ENCODE assay signal across 8 mouse cellular contexts in genomic region chr10:68445876-68446796, GRCm38 (mm10).
DNase-seq lines count a peak whose midpoint lies in the region; ATAC-seq and TF ChIP-seq lines count a peak whose summit lies in the region.

No protein-coding gene starts in this region.

- H3K9ac ChIP-seq in heart, embryonic 11.5 days (ENCODE audit: low read depth, low read length): no peak overlapping the region

- no peak for TF ChIP-seq CTCF in gastrocnemius, adult 2 months (IDR thresholded peaks at IDR 0.05)
- no peak for TF ChIP-seq CTCF in layer of hippocampus, adult 2 months (conservative IDR thresholded peaks at IDR 0.05)

- DNase-seq in gastrocnemius, adult 2 months: no peak
- no peak for DNase-seq in gastrocnemius, postnatal 14 days
- peak; percentile 42 for DNase-seq in limb, embryonic 10.5 days (ENCODE audit: low spot score)
- peak; percentile 63 for DNase-seq in naive thymus-derived CD4-positive, alpha-beta T cell, adult 2 months (ENCODE audit: low read depth)
- DNase-seq in layer of hippocampus, adult 2 months (ENCODE audit: low spot score in 2 of 2): no peak
- no peak for DNase-seq in gastrocnemius, postnatal 25 days
- DNase-seq in forebrain, embryonic 10.5 days (ENCODE audit: extremely low spot score, low spot score): no peak

- H3K9me3 ChIP-seq in heart, embryonic 11.5 days (replicated peaks; ENCODE audit: control insufficient read depth, low read length): no peaks in the 10 kb centered on the region
- no peaks in the 10 kb centered on the region for H3K9me3 ChIP-seq in limb, embryonic 10.5 days (replicated peaks)
- no peaks in the 10 kb centered on the region for H3K9me3 ChIP-seq in forebrain, embryonic 10.5 days

- peak overlapping the region; percentile 53 for H3K4me3 ChIP-seq in gastrocnemius, adult 2 months
- H3K4me3 ChIP-seq in heart, embryonic 11.5 days (ENCODE audit: low read depth, low read length): no peak overlapping the region
- H3K4me3 ChIP-seq in limb, embryonic 10.5 days: no peak overlapping the region
- no peak overlapping the region for H3K4me3 ChIP-seq in layer of hippocampus, adult 2 months
- H3K4me3 ChIP-seq in forebrain, embryonic 10.5 days: no peak overlapping the region

- 33% methylated on average over 15 of the region's 15 CpGs for WGBS in heart, embryonic 11.5 days (ENCODE audit: insufficient replicate concordance)
- 36% methylated on average over 15 of the region's 15 CpGs for WGBS in limb, embryonic 10.5 days
- WGBS in forebrain, embryonic 10.5 days: 81% methylated on average over 15 of the region's 15 CpGs

- no peaks in the 10 kb centered on the region for H3K27me3 ChIP-seq in heart, embryonic 11.5 days (ENCODE audit: control insufficient read depth, insufficient read depth, low read length)
- H3K27me3 ChIP-seq in limb, embryonic 10.5 days (ENCODE audit: low read depth, poor library complexity, severe bottlenecking): no peaks in the 10 kb centered on the region
- H3K27me3 ChIP-seq in forebrain, embryonic 10.5 days (ENCODE audit: poor library complexity, severe bottlenecking): no peaks in the 10 kb centered on the region

- no peak overlapping the region for H3K4me2 ChIP-seq in heart, embryonic 11.5 days

- no peak for ATAC-seq in heart, embryonic 11.5 days (replicated peaks; ENCODE audit: insufficient number of reproducible peaks, low FRiP score, low TSS enrichment)

- peak overlapping the region; percentile 80 for H3K27ac ChIP-seq in gastrocnemius, adult 2 months
- peak overlapping the region; percentile 89 for H3K27ac ChIP-seq in heart, embryonic 11.5 days (ENCODE audit: low read depth, low read length)
- H3K27ac ChIP-seq in limb, embryonic 10.5 days: peak overlapping the region; percentile 84
- H3K27ac ChIP-seq in layer of hippocampus, adult 2 months: no peak overlapping the region
- no peak overlapping the region for H3K27ac ChIP-seq in forebrain, embryonic 10.5 days

- H3K4me1 ChIP-seq in heart, embryonic 11.5 days (ENCODE audit: control insufficient read depth, insufficient read depth, low read length): peaks cover 12% of the 10 kb centered on the region
- H3K4me1 ChIP-seq in limb, embryonic 10.5 days: peaks cover 49% of the 10 kb centered on the region
- H3K4me1 ChIP-seq in forebrain, embryonic 10.5 days: peaks cover 9% of the 10 kb centered on the region

- intact Hi-C loops in gastrocnemius, adult 2 months (cut with DNase I): no loop called here
- intact Hi-C loops in gastrocnemius, postnatal 14 days (cut with DNase I; ENCODE audit: low total_unique reads): no loop called here

- H3K36me3 ChIP-seq in heart, embryonic 11.5 days (ENCODE audit: control insufficient read depth, insufficient read depth, low read length): no peaks in the 10 kb centered on the region
- no peaks in the 10 kb centered on the region for H3K36me3 ChIP-seq in limb, embryonic 10.5 days
- no peaks in the 10 kb centered on the region for H3K36me3 ChIP-seq in forebrain, embryonic 10.5 days (replicated peaks)

Comparison
In these comparisons a context has a peak if more than half of its experiments do, and no peak if none do; other contexts are left out.
1. DNase-seq: peak in limb, embryonic 10.5 days (single experiment) and naive thymus-derived CD4-positive, alpha-beta T cell, adult 2 months (single experiment); none in gastrocnemius, adult 2 months (single experiment), gastrocnemius, postnatal 14 days (single experiment), layer of hippocampus, adult 2 months (0 of 2), gastrocnemius, postnatal 25 days (single experiment) and forebrain, embryonic 10.5 days (single experiment).
2. H3K27ac ChIP-seq: peak in gastrocnemius, adult 2 months (single experiment), heart, embryonic 11.5 days (single experiment) and limb, embryonic 10.5 days (single experiment); none in layer of hippocampus, adult 2 months (single experiment) and forebrain, embryonic 10.5 days (single experiment).